ENCODE assay signal across 18 mouse cellular contexts in the genomic region with DNA sequence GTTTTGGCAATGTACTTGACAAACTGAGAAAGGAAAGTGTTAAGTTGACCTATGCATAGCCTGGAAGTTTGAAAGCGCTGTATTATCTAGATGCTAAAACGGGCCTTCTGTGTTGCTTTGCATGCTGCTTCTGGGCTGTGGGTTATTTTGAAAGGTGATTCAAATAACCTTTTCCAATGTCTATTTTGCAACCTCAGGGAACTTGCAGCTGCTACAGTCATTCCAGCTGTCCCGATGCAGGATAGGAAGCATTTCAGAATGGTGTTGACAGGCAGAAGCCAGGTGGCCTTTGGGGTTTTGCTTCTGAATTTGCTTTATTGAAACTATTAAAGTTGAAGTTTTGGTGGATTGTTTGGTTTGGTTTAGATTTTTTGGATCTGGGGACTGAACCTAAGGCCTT. TPM values are rescaled to one million over a fixed set of nuclear protein-coding genes. Genes with fewer than 3 reads are reported as not detected.
A peak's percentile ranks its signal among the peaks of the same experiment; 100 is the strongest.
DNase-seq lines count a peak whose midpoint lies in the region; ATAC-seq and TF ChIP-seq lines count a peak whose summit lies in the region.
"Had no signal": no experiment of that assay in that cellular context is flagged by ENCODE, and none has a peak within 500 bp of the region (broad histone marks: within the 10 kb centered on the region; RNA-seq: fewer than 3 reads in every experiment).

No protein-coding gene starts in this region.

- WGBS in heart, embryonic 16.5 days, result 15% methylated on average over 3 of the region's 3 CpGs
- WGBS in kidney, embryonic 16.5 days, result 60% methylated on average over 3 of the region's 3 CpGs

- peak overlapping the region; percentile 48 for H3K4me2 ChIP-seq in heart, embryonic 16.5 days (ENCODE audit: low read depth, low read length)
- H3K4me2 ChIP-seq in kidney, embryonic 16.5 days (replicated peaks; ENCODE audit: low read depth, low read length), result no peak overlapping the region
- H3K4me2 ChIP-seq: embryonic facial prominence, embryonic 15.5 days; forebrain, embryonic 13.5 days; hindbrain, embryonic 15.5 days; neural tube, embryonic 12.5 days had no signal

- ATAC-seq in heart, embryonic 16.5 days (replicated peaks; ENCODE audit: extremely low read depth, insufficient read depth, low FRiP score), result no peak
- no peak for ATAC-seq in kidney, embryonic 16.5 days (ENCODE audit: low FRiP score, low TSS enrichment)
- ATAC-seq: forebrain, embryonic 13.5 days had no signal

- peak overlapping the region; percentile 40 for H3K27ac ChIP-seq in heart, embryonic 16.5 days (ENCODE audit: low read length)
- no peak overlapping the region for H3K27ac ChIP-seq in kidney, embryonic 16.5 days (ENCODE audit: low read length)
- H3K27ac ChIP-seq: embryonic facial prominence, embryonic 15.5 days; forebrain, embryonic 13.5 days; hindbrain, embryonic 15.5 days; liver, embryonic 14.5 days; neural tube, embryonic 12.5 days had no signal

- peaks cover 100% of the 10 kb centered on the region for H3K79me2 ChIP-seq in C2C12 (ENCODE audit: control insufficient read depth, insufficient read depth)

- H3K36me3 ChIP-seq in heart, embryonic 16.5 days (ENCODE audit: control insufficient read depth, insufficient read depth), result no peaks in the 10 kb centered on the region
- peaks cover 5% of the 10 kb centered on the region for H3K36me3 ChIP-seq in C2C12 (ENCODE audit: control insufficient read depth, insufficient read depth)
- H3K36me3 ChIP-seq in kidney, embryonic 16.5 days (ENCODE audit: insufficient read depth, low read length), result no peaks in the 10 kb centered on the region
- H3K36me3 ChIP-seq: embryonic facial prominence, embryonic 15.5 days; hindbrain, embryonic 15.5 days; neural tube, embryonic 12.5 days had no signal

- no peak overlapping the region for H3K4me3 ChIP-seq in heart, embryonic 16.5 days (ENCODE audit: low read length)
- H3K4me3 ChIP-seq in C2C12 (ENCODE audit: insufficient read depth, poor library complexity, severe bottlenecking), result no peak overlapping the region
- H3K4me3 ChIP-seq in kidney, embryonic 16.5 days (ENCODE audit: low read length), result no peak overlapping the region
- H3K4me3 ChIP-seq: embryonic facial prominence, embryonic 15.5 days; forebrain, embryonic 13.5 days; hindbrain, embryonic 15.5 days; megakaryocyte, embryonic 14.5 days; neural tube, embryonic 12.5 days had no signal

- H3K9me3 ChIP-seq in heart, embryonic 16.5 days (replicated peaks; ENCODE audit: control insufficient read depth, low read length), result no peaks in the 10 kb centered on the region
- no peaks in the 10 kb centered on the region for H3K9me3 ChIP-seq in kidney, embryonic 16.5 days (ENCODE audit: low read length)
- H3K9me3 ChIP-seq: embryonic facial prominence, embryonic 15.5 days; forebrain, embryonic 13.5 days; hindbrain, embryonic 15.5 days; megakaryocyte, embryonic 14.5 days; neural tube, embryonic 12.5 days had no signal

- no peak for TF ChIP-seq CTCF in C2C12 (IDR thresholded peaks at IDR 0.05; ENCODE audit: control insufficient read depth, insufficient read depth, insufficient read length)

- DNase-seq in gastrocnemius, adult 18-20 months (ENCODE audit: low spot score), result peak; percentile 68
- no peak for DNase-seq in gastrocnemius, postnatal 4 days (ENCODE audit: low spot score in 2 of 2)
- DNase-seq in heart, postnatal 25 days (ENCODE audit: low spot score), result no peak
- DNase-seq in gastrocnemius, postnatal 25 days, result peak; percentile 22
- no peak for DNase-seq in ovary, postnatal 10 days (ENCODE audit: low spot score)
- DNase-seq: cerebellum, adult 18-20 months; kidney, adult 18-20 months; kidney, postnatal 36 days; thymus, adult 18-20 months had no signal

- H3K27me3 ChIP-seq in heart, embryonic 16.5 days (ENCODE audit: control insufficient read depth, insufficient read depth, low read length), result no peaks in the 10 kb centered on the region
- no peaks in the 10 kb centered on the region for H3K27me3 ChIP-seq in C2C12 (ENCODE audit: control insufficient read depth, insufficient read depth, insufficient read length)
- H3K27me3 ChIP-seq in kidney, embryonic 16.5 days (ENCODE audit: insufficient read depth, low read length), result no peaks in the 10 kb centered on the region
- H3K27me3 ChIP-seq: embryonic facial prominence, embryonic 15.5 days; forebrain, embryonic 13.5 days; hindbrain, embryonic 15.5 days; megakaryocyte, embryonic 14.5 days; neural tube, embryonic 12.5 days had no signal

- H3K4me1 ChIP-seq in heart, embryonic 16.5 days (ENCODE audit: control insufficient read depth, insufficient read depth, low read length), result peaks cover 61% of the 10 kb centered on the region
- H3K4me1 ChIP-seq in kidney, embryonic 16.5 days (ENCODE audit: insufficient read depth, low read length), result peaks cover 31% of the 10 kb centered on the region

- H3K9ac ChIP-seq in heart, embryonic 16.5 days (ENCODE audit: low read length), result peak overlapping the region; percentile 7; the same call in 1 of the 2 replicates
- no peak overlapping the region for H3K9ac ChIP-seq in kidney, embryonic 16.5 days (replicated peaks; ENCODE audit: low read length)
- H3K9ac ChIP-seq: embryonic facial prominence, embryonic 15.5 days; forebrain, embryonic 13.5 days; hindbrain, embryonic 15.5 days; liver, embryonic 14.5 days; neural tube, embryonic 12.5 days had no signal

- no peak overlapping the region for H3ac ChIP-seq in C2C12 (ENCODE audit: control insufficient read depth, insufficient read length, low read depth)

- peaks cover 97% of the 10 kb centered on the region for H3K79me3 ChIP-seq in C2C12 (ENCODE audit: low read depth)

- intact Hi-C loops in heart, postnatal 25 days (cut with DNase I), result no loop called here

TF ChIP-seq in C2C12, 6 proteins besides CTCF, POLR2A, EP300 and RAD21:
- TF ChIP-seq CEBPB (IDR thresholded peaks at IDR 0.05; ENCODE audit: low read depth) (peak; percentile 42), MYOG (IDR thresholded peaks at IDR 0.05; ENCODE audit: control insufficient read depth, extremely low read depth, insufficient read length) (no peak), MYOD1 (IDR thresholded peaks at IDR 0.05; ENCODE audit: control insufficient read depth, insufficient read length, low read depth) (peak; percentile 99), FOSL1 (IDR thresholded peaks at IDR 0.05; ENCODE audit: insufficient read depth, low read length, poor library complexity, severe bottlenecking) (no peak), MAX (IDR thresholded peaks at IDR 0.05) (no peak), USF1 (IDR thresholded peaks at IDR 0.05; ENCODE audit: low read depth) (no peak)

RNA-seq across cellular contexts. Expression of gene Ptp4a2, which starts 17.1 kb away (rescaled TPM):
- total RNA-seq in gastrocnemius, adult 18-20 months (2021), result 100 to 1,000 TPM; 600 to 670 TPM
- 100 to 1,000 TPM; 406 to 430 TPM for total RNA-seq in gastrocnemius, postnatal 4 days (2021)
- 352 and 364 TPM in 2 replicates for polyA plus RNA-seq in heart, embryonic 16.5 days (2015; fragmentation: Nextera tagmentation; extraction: Ambion mirVana)
- total RNA-seq in heart, postnatal 25 days (2021), result 100 to 1,000 TPM; 192 to 205 TPM
- 101 TPM for polyA plus RNA-seq in C2C12 (2012; fragmentation: generic; extraction: Trizol)
- total RNA-seq in gastrocnemius, postnatal 25 days (2021), result 100 to 1,000 TPM; 556 to 584 TPM
- polyA plus RNA-seq in kidney, embryonic 16.5 days (2015; fragmentation: Nextera tagmentation; extraction: Ambion mirVana), result 272 and 298 TPM in 2 replicates

Comparison
In these comparisons a context has a peak if more than half of its experiments do, and no peak if none do; other contexts are left out.
1. DNase-seq: peak in gastrocnemius, adult 18-20 months (single experiment) and gastrocnemius, postnatal 25 days (single experiment); none in gastrocnemius, postnatal 4 days (0 of 2), heart, postnatal 25 days (single experiment) and ovary, postnatal 10 days (single experiment).